Mouse (Mus musculus): Measurements from ENCODE around the gene Arhgef26.

- TF ChIP-seq EP300 (IDR thresholded peaks at IDR 0.05; ENCODE audit: low read depth) (no peak), CTCF (IDR thresholded peaks at IDR 0.05; ENCODE audit: low read depth) (no peak)
Observed at GRCm38 (mm10) chr3:62380420-62380819, 42.3 kb downstream of the Arhgef26 start.
